ENCODE assay signal across 9 mouse cellular contexts in genomic region chr10:17202556-17203415, GRCm38 (mm10).
DNase-seq lines count a peak whose midpoint lies in the region; ATAC-seq lines count a peak whose summit lies in the region.
"Had no signal": no experiment of that assay in that cellular context is flagged by ENCODE, and none has a peak within 500 bp of the region (broad histone marks: within the 10 kb centered on the region; RNA-seq: fewer than 3 reads in every experiment).

No protein-coding gene starts in this region.

- no peaks in the 10 kb centered on the region for H3K9me3 ChIP-seq in lung, embryonic 15.5 days
- H3K9me3 ChIP-seq in hindbrain, embryonic 15.5 days: no peaks in the 10 kb centered on the region
- no peaks in the 10 kb centered on the region for H3K9me3 ChIP-seq in neural tube, embryonic 13.5 days

- no peak for DNase-seq in lung, postnatal 14 days
- DNase-seq in embryo, embryonic 11 days: peak; percentile 65
- DNase-seq in adrenal gland, adult (ENCODE audit: inconsistent age in 2 of 2, low spot score in 1 of 2): no peak
- no peak for DNase-seq in testis, postnatal 10 days (ENCODE audit: low spot score)
- DNase-seq in natural killer cell, adult 2 months (ENCODE audit: low spot score in 2 of 2): no peak
- DNase-seq: heart, postnatal 4 days had no signal

- no peaks in the 10 kb centered on the region for H3K4me1 ChIP-seq in lung, embryonic 15.5 days
- H3K4me1 ChIP-seq in hindbrain, embryonic 15.5 days (replicated peaks): peaks cover 7% of the 10 kb centered on the region
- H3K4me1 ChIP-seq in neural tube, embryonic 13.5 days (replicated peaks): peaks cover 11% of the 10 kb centered on the region

- 0 out of 2 replicates have a peak overlapping the region, but pooled peaks have one; percentile 8 for H3K27ac ChIP-seq in lung, embryonic 15.5 days
- peak overlapping the region; percentile 30; the same call in 1 of the 2 replicates for H3K27ac ChIP-seq in hindbrain, embryonic 15.5 days (replicated peaks)
- H3K27ac ChIP-seq in neural tube, embryonic 13.5 days (replicated peaks): peak overlapping the region; percentile 35

- no peaks in the 10 kb centered on the region for H3K36me3 ChIP-seq in lung, embryonic 15.5 days
- H3K36me3 ChIP-seq in hindbrain, embryonic 15.5 days: no peaks in the 10 kb centered on the region
- H3K36me3 ChIP-seq in neural tube, embryonic 13.5 days: no peaks in the 10 kb centered on the region

- WGBS in lung, embryonic 15.5 days: 19% methylated on average over 4 of the region's 4 CpGs
- WGBS in hindbrain, embryonic 15.5 days: 10% methylated on average over 4 of the region's 4 CpGs
- 10% methylated on average over 4 of the region's 4 CpGs for WGBS in neural tube, embryonic 13.5 days

- H3K4me2 ChIP-seq in lung, embryonic 15.5 days: no peak overlapping the region
- H3K4me2 ChIP-seq in hindbrain, embryonic 15.5 days: no peak overlapping the region
- H3K4me2 ChIP-seq in neural tube, embryonic 13.5 days: no peak overlapping the region

- H3K27me3 ChIP-seq in lung, embryonic 15.5 days: no peaks in the 10 kb centered on the region
- no peaks in the 10 kb centered on the region for H3K27me3 ChIP-seq in hindbrain, embryonic 15.5 days
- H3K27me3 ChIP-seq in neural tube, embryonic 13.5 days: no peaks in the 10 kb centered on the region

- H3K4me3 ChIP-seq in lung, embryonic 15.5 days: no peak overlapping the region
- no peak overlapping the region for H3K4me3 ChIP-seq in hindbrain, embryonic 15.5 days
- no peak overlapping the region for H3K4me3 ChIP-seq in neural tube, embryonic 13.5 days

- H3K9ac ChIP-seq in lung, embryonic 15.5 days: no peak overlapping the region
- no peak overlapping the region for H3K9ac ChIP-seq in hindbrain, embryonic 15.5 days
- no peak overlapping the region for H3K9ac ChIP-seq in neural tube, embryonic 13.5 days

- ATAC-seq in lung, embryonic 15.5 days (ENCODE audit: borderline replicate concordance, extremely low read depth, low FRiP score, low TSS enrichment): no peak
- peak; percentile 82 for ATAC-seq in hindbrain, embryonic 15.5 days (ENCODE audit: low FRiP score, low read depth)
- ATAC-seq in neural tube, embryonic 13.5 days (ENCODE audit: low read depth): peak; percentile 65
